Mouse (Mus musculus) megakaryocyte, embryonic 14.5 days (primary cell): Measurements from ENCODE around the gene Fastk.

Experiments used
- FLI1 ChIP-seq: IDR thresholded peaks from 2 replicates; pipeline ENCODE4 v1.6.1; 2012; ENCODE audit warnings: low read length, inconsistent platforms, mixed read lengths
- GATA1 ChIP-seq: IDR thresholded peaks from 3 replicates; pipeline ENCODE4 v1.6.1; 2012; ENCODE audit warnings: mixed read lengths, low read length, inconsistent platforms, borderline replicate concordance

GRCm38 (mm10) chr5:24455076-24455475, 10.0 kb upstream of the Fastk start:
- TF ChIP-seq FLI1 (no peak), GATA1 (no peak)
